Mouse (Mus musculus): ENCODE measurements at regions not wholly inside any gene's neighbourhood (a gene's known extent, or its start where the extent isn't known, plus 50 kb on each side); places are given as distances from the start of the nearest gene placed in this dataset.

DNA sequence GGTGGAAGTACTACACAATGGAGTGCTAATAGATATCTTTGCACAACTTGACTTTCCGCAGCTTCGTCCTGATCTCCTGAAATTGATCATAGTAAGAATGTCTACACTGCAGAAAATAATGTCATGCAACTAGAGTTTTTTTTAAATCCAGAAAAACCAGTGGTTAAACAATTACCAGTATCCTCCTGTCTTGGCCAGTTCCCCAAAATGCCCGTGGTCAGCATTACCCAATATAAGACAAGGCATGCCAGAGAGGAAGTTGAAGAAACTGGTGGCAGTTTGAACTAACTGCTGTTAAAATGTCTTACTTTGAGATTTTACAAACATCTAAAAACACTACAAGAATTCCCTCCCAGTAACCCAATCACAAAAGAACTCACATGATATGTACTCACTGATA lies 109.7 kb upstream of the Cited2 start:
- WGBS = 90% methylated on average over 3 of the region's 3 CpGs

DNA sequence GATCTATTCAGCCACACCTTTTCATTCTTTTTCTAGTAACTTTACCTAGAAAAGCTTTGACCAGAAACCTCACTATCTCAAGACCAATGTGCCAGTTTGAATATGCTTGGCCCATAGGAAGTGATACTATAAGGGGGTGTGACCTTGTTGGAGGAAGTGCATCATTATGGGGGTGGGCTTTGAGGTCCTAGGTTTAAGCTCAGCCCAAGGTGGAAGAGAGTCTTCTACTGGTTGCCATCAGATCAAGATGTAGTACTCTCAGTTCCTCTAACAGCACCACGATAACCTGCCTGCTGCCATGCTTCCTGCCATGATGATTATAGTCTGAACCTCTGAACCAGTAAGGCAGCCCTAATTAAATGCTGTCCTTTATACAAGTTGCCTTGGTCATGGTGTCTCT lies 105.0 kb upstream of the Cited2 start:
- Histone ChIP-seq H3K4me2 (ENCODE audit: low read depth, low read length) (no peak overlapping the region), H3K9ac (replicated peaks; ENCODE audit: low read length) (no peak overlapping the region), H3K9me3 (replicated peaks; ENCODE audit: control insufficient read depth, low read length) (no peaks in the 10 kb centered on the region), H3K27me3 (ENCODE audit: control insufficient read depth, insufficient read depth, low read length) (no peaks in the 10 kb centered on the region), H3K4me1 (ENCODE audit: control insufficient read depth, insufficient read depth, low read length) (no peaks in the 10 kb centered on the region), H3K4me3 (ENCODE audit: low read depth, low read length) (no peak overlapping the region), H3K27ac (replicated peaks; ENCODE audit: low read depth, low read length) (no peak overlapping the region), H3K36me3 (replicated peaks; ENCODE audit: control insufficient read depth, insufficient read depth, low read depth, low read length) (no peaks in the 10 kb centered on the region)
- ATAC-seq (replicated peaks; ENCODE audit: insufficient number of reproducible peaks, low FRiP score, low TSS enrichment, low read depth) (no peak), DNase-seq (ENCODE audit: low spot score) (no peak)
- 88% methylated on average over 1 of the region's 1 CpGs for WGBS

More for the DNA sequence above, 109.7 kb upstream of the Cited2 start:
- Histone ChIP-seq H3K36me3 (replicated peaks; ENCODE audit: control insufficient read depth, insufficient read depth, low read depth, low read length) (no peaks in the 10 kb centered on the region), H3K27ac (replicated peaks; ENCODE audit: low read depth, low read length) (no peak overlapping the region), H3K4me2 (ENCODE audit: low read depth, low read length) (no peak overlapping the region), H3K4me3 (ENCODE audit: low read depth, low read length) (no peak overlapping the region), H3K9me3 (replicated peaks; ENCODE audit: control insufficient read depth, low read length) (no peaks in the 10 kb centered on the region), H3K27me3 (ENCODE audit: control insufficient read depth, insufficient read depth, low read length) (no peaks in the 10 kb centered on the region), H3K4me1 (ENCODE audit: control insufficient read depth, insufficient read depth, low read length) (no peaks in the 10 kb centered on the region), H3K9ac (replicated peaks; ENCODE audit: low read length) (no peak overlapping the region)
- ATAC-seq (replicated peaks; ENCODE audit: insufficient number of reproducible peaks, low FRiP score, low TSS enrichment, low read depth) (no peak), DNase-seq (ENCODE audit: low spot score) (no peak)

- H3K4me1 ChIP-seq (ENCODE audit: control insufficient read depth, insufficient read depth, low read length) = no peaks in the 10 kb centered on the region
- H3K9ac ChIP-seq (replicated peaks; ENCODE audit: low read length) = no peak overlapping the region
- H3K27me3 ChIP-seq (ENCODE audit: control insufficient read depth, insufficient read depth, low read length) = no peaks in the 10 kb centered on the region
- 68% methylated on average over 3 of the region's 3 CpGs for WGBS
- no peak for DNase-seq (ENCODE audit: low spot score)
- H3K4me3 ChIP-seq (ENCODE audit: low read depth, low read length) = no peak overlapping the region
- H3K27ac ChIP-seq (replicated peaks; ENCODE audit: low read depth, low read length) = no peak overlapping the region
- no peak for ATAC-seq (replicated peaks; ENCODE audit: insufficient number of reproducible peaks, low FRiP score, low TSS enrichment, low read depth)
- H3K36me3 ChIP-seq (replicated peaks; ENCODE audit: control insufficient read depth, insufficient read depth, low read depth, low read length) = no peaks in the 10 kb centered on the region
- H3K9me3 ChIP-seq (replicated peaks; ENCODE audit: control insufficient read depth, low read length) = no peaks in the 10 kb centered on the region
- no peak overlapping the region for H3K4me2 ChIP-seq (ENCODE audit: low read depth, low read length)
Measured at GRCm38 (mm10) chr10:17619617-17620016, 103.4 kb upstream of the Cited2 start.

DNA sequence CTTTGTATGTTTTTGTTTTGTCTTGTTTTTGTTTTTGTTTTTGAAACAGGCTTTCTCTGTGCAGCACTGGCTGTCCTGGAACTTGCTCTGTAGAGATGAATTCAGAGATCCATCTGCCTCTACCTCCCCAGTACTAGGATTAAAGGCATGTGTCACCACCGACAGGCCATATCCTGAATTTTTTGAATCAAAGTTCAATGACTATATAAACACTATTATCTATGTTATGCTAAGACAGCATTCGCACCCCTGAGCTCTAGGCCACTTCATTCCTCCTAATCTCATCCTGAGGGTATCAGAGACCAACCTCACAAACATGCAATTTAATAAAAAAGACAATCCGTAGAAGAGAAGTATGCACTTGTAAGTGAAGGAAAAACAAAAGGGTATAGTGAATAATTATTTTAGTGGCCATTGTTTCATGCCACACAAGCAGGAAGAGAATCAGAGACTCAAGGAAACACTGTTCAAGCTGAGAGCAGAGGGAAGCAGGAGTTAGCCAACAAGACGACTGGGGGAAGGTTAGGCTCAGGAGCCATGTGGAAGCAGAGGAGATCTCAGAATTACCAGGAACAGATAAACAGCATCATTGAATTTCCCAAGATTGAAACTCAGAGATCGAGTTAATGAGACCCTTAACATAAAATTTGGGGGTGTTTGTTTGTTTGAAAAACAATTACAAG lies 101.2 kb upstream of the Cited2 start:
- Histone ChIP-seq H3K9me3 (replicated peaks; ENCODE audit: control insufficient read depth, low read length) (no peaks in the 10 kb centered on the region), H3K4me2 (ENCODE audit: low read depth, low read length) (no peak overlapping the region), H3K27ac (replicated peaks; ENCODE audit: low read depth, low read length) (no peak overlapping the region), H3K9ac (replicated peaks; ENCODE audit: low read length) (no peak overlapping the region), H3K4me3 (ENCODE audit: low read depth, low read length) (no peak overlapping the region), H3K36me3 (replicated peaks; ENCODE audit: control insufficient read depth, insufficient read depth, low read depth, low read length) (no peaks in the 10 kb centered on the region), H3K27me3 (ENCODE audit: control insufficient read depth, insufficient read depth, low read length) (no peaks in the 10 kb centered on the region), H3K4me1 (ENCODE audit: control insufficient read depth, insufficient read depth, low read length) (no peaks in the 10 kb centered on the region)
- WGBS = 69% methylated on average over 5 of the region's 5 CpGs
- ATAC-seq (replicated peaks; ENCODE audit: insufficient number of reproducible peaks, low FRiP score, low TSS enrichment, low read depth) = no peak
- no peak for DNase-seq (ENCODE audit: low spot score)

- H3K4me1 ChIP-seq (ENCODE audit: control insufficient read depth, insufficient read depth, low read length) = no peaks in the 10 kb centered on the region
- 28% methylated on average over 1 of the region's 1 CpGs for WGBS
- no peak overlapping the region for H3K4me2 ChIP-seq (ENCODE audit: low read depth, low read length)
- H3K9ac ChIP-seq (replicated peaks; ENCODE audit: low read length) = no peak overlapping the region
- no peak for DNase-seq (ENCODE audit: low spot score)
- H3K27ac ChIP-seq (replicated peaks; ENCODE audit: low read depth, low read length) = no peak overlapping the region
- H3K36me3 ChIP-seq (replicated peaks; ENCODE audit: control insufficient read depth, insufficient read depth, low read depth, low read length) = no peaks in the 10 kb centered on the region
- H3K27me3 ChIP-seq (ENCODE audit: control insufficient read depth, insufficient read depth, low read length) = no peaks in the 10 kb centered on the region
- no peak for ATAC-seq (replicated peaks; ENCODE audit: insufficient number of reproducible peaks, low FRiP score, low TSS enrichment, low read depth)
- no peak overlapping the region for H3K4me3 ChIP-seq (ENCODE audit: low read depth, low read length)
- no peaks in the 10 kb centered on the region for H3K9me3 ChIP-seq (replicated peaks; ENCODE audit: control insufficient read depth, low read length)
Measured at GRCm38 (mm10) chr10:17622802-17623201, 100.2 kb upstream of the Cited2 start.

DNA sequence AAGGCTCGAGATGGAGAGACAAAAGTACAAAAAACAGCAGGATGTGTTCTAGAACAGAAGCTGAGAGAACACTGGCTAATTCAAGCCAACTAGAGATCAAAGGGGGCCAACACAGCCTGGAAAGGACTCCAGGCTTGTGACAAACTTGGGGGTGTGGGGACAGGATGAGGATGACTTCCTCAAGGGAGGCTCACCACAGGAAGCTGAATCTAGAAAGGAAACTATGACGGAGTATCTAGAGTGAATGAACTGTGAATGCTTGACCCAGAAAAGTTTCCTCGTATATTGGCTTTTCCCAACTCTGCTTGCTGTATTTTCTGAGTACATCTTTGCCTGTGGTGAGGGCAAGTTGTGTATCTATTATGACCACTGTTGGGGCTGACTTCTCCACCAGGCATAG lies 93.3 kb upstream of the Cited2 start:
- Histone ChIP-seq H3K36me3 (replicated peaks; ENCODE audit: control insufficient read depth, insufficient read depth, low read depth, low read length) (no peaks in the 10 kb centered on the region), H3K27me3 (ENCODE audit: control insufficient read depth, insufficient read depth, low read length) (no peaks in the 10 kb centered on the region), H3K4me1 (ENCODE audit: control insufficient read depth, insufficient read depth, low read length) (no peaks in the 10 kb centered on the region), H3K9me3 (replicated peaks; ENCODE audit: control insufficient read depth, low read length) (no peaks in the 10 kb centered on the region), H3K4me3 (ENCODE audit: low read depth, low read length) (no peak overlapping the region), H3K9ac (replicated peaks; ENCODE audit: low read length) (no peak overlapping the region), H3K4me2 (ENCODE audit: low read depth, low read length) (no peak overlapping the region), H3K27ac (replicated peaks; ENCODE audit: low read depth, low read length) (no peak overlapping the region)
- 65% methylated on average over 3 of the region's 3 CpGs for WGBS
- no peak for ATAC-seq (replicated peaks; ENCODE audit: insufficient number of reproducible peaks, low FRiP score, low TSS enrichment, low read depth)
- DNase-seq (ENCODE audit: low spot score) = no peak

DNA sequence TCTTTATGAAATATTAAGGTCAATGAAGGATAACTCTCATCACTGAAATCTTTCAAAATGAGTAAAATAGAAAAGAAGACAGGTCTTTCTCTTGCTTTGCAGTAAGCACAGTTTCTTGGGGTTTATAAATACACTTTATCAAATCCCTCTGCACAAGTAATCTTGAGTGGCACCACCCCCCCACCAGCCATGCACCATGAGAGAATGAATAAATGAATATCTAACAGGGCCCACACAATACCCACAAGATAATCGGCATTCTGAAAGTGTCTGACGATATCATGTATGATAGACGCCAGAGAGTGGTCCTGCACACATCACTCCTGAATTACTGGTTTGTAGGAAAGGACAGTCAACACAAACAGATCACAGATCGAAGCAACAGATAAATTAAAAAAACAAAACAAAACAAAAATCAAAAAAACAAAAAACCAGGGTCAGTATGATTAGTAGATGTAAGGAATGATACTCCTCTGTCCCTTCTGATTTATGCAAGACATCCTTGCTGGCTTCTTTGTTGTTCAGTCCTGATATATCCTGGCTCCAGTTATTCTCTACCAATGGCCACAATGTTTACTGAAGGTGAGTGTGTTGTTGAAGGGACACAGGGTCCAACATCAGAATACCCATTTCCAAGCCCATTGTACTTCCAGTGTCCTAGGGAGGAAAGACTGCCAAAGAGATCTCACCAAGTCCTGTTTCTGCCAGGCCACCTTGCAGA lies 92.0 kb upstream of the Cited2 start:
- DNase-seq (ENCODE audit: low spot score) (no peak), ATAC-seq (replicated peaks; ENCODE audit: insufficient number of reproducible peaks, low FRiP score, low TSS enrichment, low read depth) (0 out of 2 replicates have a peak, but pooled peaks have one; percentile 48)
- WGBS = 84% methylated on average over 4 of the region's 4 CpGs
- H3K9me3 ChIP-seq (replicated peaks; ENCODE audit: control insufficient read depth, low read length) = no peaks in the 10 kb centered on the region
- no peak overlapping the region for H3K4me3 ChIP-seq (ENCODE audit: low read depth, low read length)
- H3K27me3 ChIP-seq (ENCODE audit: control insufficient read depth, insufficient read depth, low read length) = no peaks in the 10 kb centered on the region
- H3K36me3 ChIP-seq (replicated peaks; ENCODE audit: control insufficient read depth, insufficient read depth, low read depth, low read length) = no peaks in the 10 kb centered on the region
- no peak overlapping the region for H3K9ac ChIP-seq (replicated peaks; ENCODE audit: low read length)
- no peaks in the 10 kb centered on the region for H3K4me1 ChIP-seq (ENCODE audit: control insufficient read depth, insufficient read depth, low read length)
- no peak overlapping the region for H3K4me2 ChIP-seq (ENCODE audit: low read depth, low read length)
- no peak overlapping the region for H3K27ac ChIP-seq (replicated peaks; ENCODE audit: low read depth, low read length)

DNA sequence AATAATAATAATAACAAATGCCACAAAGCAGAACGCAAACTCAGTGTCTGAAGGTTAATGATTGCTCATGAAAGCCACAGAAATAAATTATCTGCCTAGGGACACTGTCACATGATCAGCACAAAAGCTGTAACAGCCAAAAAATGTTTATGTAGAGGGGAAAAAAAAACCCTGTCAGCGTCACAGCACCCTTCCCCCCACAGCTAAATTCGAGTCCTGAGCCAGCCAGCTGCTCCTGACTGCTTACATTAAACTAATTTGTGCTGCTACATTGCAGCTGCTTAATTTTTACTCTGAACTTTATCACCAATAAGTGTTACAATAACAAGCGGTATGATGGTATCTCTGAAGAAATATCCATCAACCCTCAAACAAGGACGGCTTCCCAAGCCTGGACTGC lies 91.2 kb upstream of the Cited2 start:
- DNase-seq (ENCODE audit: low spot score) = peak; percentile 70
- H3K4me2 ChIP-seq (ENCODE audit: low read depth, low read length) = no peak overlapping the region

More for the DNA sequence above, 91.2 kb upstream of the Cited2 start:
- ATAC-seq (replicated peaks; ENCODE audit: insufficient number of reproducible peaks, low FRiP score, low TSS enrichment, low read depth) = no peak
- H3K4me3 ChIP-seq (ENCODE audit: low read depth, low read length) = no peak overlapping the region
- no peaks in the 10 kb centered on the region for H3K27me3 ChIP-seq (ENCODE audit: control insufficient read depth, insufficient read depth, low read length)
- H3K36me3 ChIP-seq (replicated peaks; ENCODE audit: control insufficient read depth, insufficient read depth, low read depth, low read length) = no peaks in the 10 kb centered on the region
- no peak overlapping the region for H3K9ac ChIP-seq (replicated peaks; ENCODE audit: low read length)
- 29% methylated on average over 5 of the region's 5 CpGs for WGBS
- H3K4me1 ChIP-seq (ENCODE audit: control insufficient read depth, insufficient read depth, low read length) = no peaks in the 10 kb centered on the region
- H3K9me3 ChIP-seq (replicated peaks; ENCODE audit: control insufficient read depth, low read length) = no peaks in the 10 kb centered on the region
- no peak overlapping the region for H3K27ac ChIP-seq (replicated peaks; ENCODE audit: low read depth, low read length)

Measured in embryonic facial prominence, embryonic 11.5 days (tissue).